Mouse (Mus musculus) erythroblast, embryonic 14.5 days (primary cell): ENCODE results near the gene Dgkg.

Experiments
- GATA1 ChIP-seq: IDR thresholded peaks from 2 replicates; pipeline ENCODE4 v1.6.1; 2012; ENCODE audit warnings: low read length, inconsistent platforms, mixed read lengths
- TAL1 ChIP-seq: IDR thresholded peaks from 3 replicates; pipeline ENCODE4 v1.6.1; 2012; ENCODE audit warnings: low read length, inconsistent platforms, mixed read lengths

DNA sequence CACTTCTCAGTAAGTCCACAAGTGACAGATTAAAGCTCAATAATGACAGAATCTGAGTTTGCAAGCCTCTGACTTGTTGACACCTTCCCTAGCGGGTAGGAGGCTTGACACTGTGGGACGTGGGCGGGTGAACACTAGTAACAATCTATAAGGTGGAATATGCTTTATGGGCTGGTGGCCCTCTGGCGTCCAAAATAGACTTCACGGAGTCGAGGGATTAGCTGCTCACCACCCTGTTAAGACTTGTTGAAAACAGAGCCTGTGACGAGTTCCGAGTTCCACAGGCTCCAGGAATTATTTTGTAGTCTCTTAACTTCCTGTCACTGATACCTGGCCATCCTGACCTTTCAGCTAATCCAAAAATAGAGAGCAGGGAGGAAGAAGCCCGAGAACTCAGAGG is 104.7 kb downstream of the Dgkg start:
- TF ChIP-seq GATA1 (no peak), TAL1 (no peak)
